Mouse (Mus musculus): ENCODE measurements around the gene Mon1b.

The Mon1b gene

GRCm38 (mm10) chr8:113673300-113673699 lies 37.9 kb downstream of the Mon1b start:
- DNase-seq = no peak

GRCm38 (mm10) chr8:113674611-113675010 lies 39.2 kb downstream of the Mon1b start:
- DNase-seq = peak; percentile 41

- peak; percentile 46 for DNase-seq
Observed at GRCm38 (mm10) chr8:113675281-113675680, 39.9 kb downstream of the Mon1b start.

GRCm38 (mm10) chr8:113676811-113677210 lies 41.4 kb downstream of the Mon1b start:
- DNase-seq = peak; percentile 4

GRCm38 (mm10) chr8:113679361-113679760 lies 44.0 kb downstream of the Mon1b start:
- peak; percentile 46 for DNase-seq

GRCm38 (mm10) chr8:113687889-113688542 lies 52.6 kb downstream of the Mon1b start:
- peak; percentile 87 for DNase-seq

- peak; percentile 3 for DNase-seq
Observed at GRCm38 (mm10) chr8:113688543-113688915, 53.1 kb downstream of the Mon1b start.

GRCm38 (mm10) chr8:113691622-113692343 lies 56.4 kb downstream of the Mon1b start:
- peak; percentile 59 for DNase-seq

All from heart, adult 11 months (tissue).